Mouse (Mus musculus) liver, adult 2 months (tissue): ENCODE measurements at regions not wholly inside any gene's neighbourhood (a gene's known extent, or its start where the extent isn't known, plus 50 kb on each side); places are given as distances from the start of the nearest gene placed in this dataset.

Experiments
- DNase-seq: peaks from one replicate; pipeline ENCODE4 v3.0.0-alpha.2; 2011; ENCODE audit warnings: low read depth, low spot score; ENCODE audit errors: extremely low read depth
- H3K27ac ChIP-seq: fragments of 200-500 bp; replicated peaks from 2 replicates; pipeline ENCODE4 v1.5.1; 2012; ENCODE audit warnings: low read depth, mild to moderate bottlenecking, control low read depth, inconsistent platforms, low read length; ENCODE audit not compliant: insufficient read depth
- H3K27me3 ChIP-seq: fragments of 200-500 bp; 2 replicates; pipeline ENCODE4 v1.6.1; 2012; ENCODE audit warnings: mild to moderate bottlenecking, moderate library complexity, low read length, inconsistent platforms; ENCODE audit not compliant: control insufficient read depth, insufficient read depth
- H3K36me3 ChIP-seq: fragments of 200-500 bp; 2 replicates; pipeline ENCODE4 v1.6.1; 2012; ENCODE audit warnings: low read length, inconsistent platforms; ENCODE audit not compliant: control insufficient read depth, insufficient read depth
- H3K4me1 ChIP-seq: fragments of 200-500 bp; 2 replicates; pipeline ENCODE4 v1.6.1; 2011; ENCODE audit warnings: low read length; ENCODE audit not compliant: control insufficient read depth, insufficient read depth
- H3K4me3 ChIP-seq: fragments of 200-500 bp; 2 replicates; pipeline ENCODE4 v1.5.1; 2011; ENCODE audit warnings: low read depth, mild to moderate bottlenecking, control low read depth, low read length, moderate library complexity; ENCODE audit not compliant: insufficient read depth
- H3K79me2 ChIP-seq: fragments of 200-500 bp; 2 replicates; pipeline ENCODE4 v1.6.1; 2012; ENCODE audit warnings: inconsistent platforms, mild to moderate bottlenecking, low read length, moderate library complexity; ENCODE audit not compliant: control insufficient read depth, insufficient read depth
- H3K9ac ChIP-seq: fragments of 200-500 bp; 2 replicates; pipeline ENCODE4 v1.6.1; 2012; ENCODE audit warnings: low read depth, mild to moderate bottlenecking, control low read depth, inconsistent platforms, low read length
- CTCF ChIP-seq: fragments of 200-500 bp; IDR thresholded peaks from 2 replicates; pipeline ENCODE4 v1.5.1; 2011; ENCODE audit warnings: low read depth, low read length, control low read depth
- POLR2A ChIP-seq: fragments of 200-500 bp; IDR thresholded peaks from 2 replicates; pipeline ENCODE4 v1.6.1; 2011; ENCODE audit warnings: low read length, control low read depth; ENCODE audit not compliant: insufficient read depth; ENCODE audit errors: extremely low read depth
- WGBS: fragments of 180-500 bp; shearing (Covaris S2); methylation state at CpG from one replicate; pipeline ENCODE4 v1.1.7; 2018; 5-methylcytosine and 5-hydroxymethylcytosine counted together

GRCm38 (mm10) chr2:169467621-169468020 lies 119.9 kb downstream of the Gm11011 start:
- no peak overlapping the region for H3K27ac ChIP-seq
- no peak overlapping the region for H3K4me3 ChIP-seq
- H3K79me2 ChIP-seq = no peaks in the 10 kb centered on the region
- no peak overlapping the region for H3K9ac ChIP-seq
- H3K4me1 ChIP-seq = no peaks in the 10 kb centered on the region
- WGBS = 92% methylated on average over 6 of the region's 6 CpGs
- no peak for DNase-seq
- TF ChIP-seq POLR2A (no peak), CTCF (no peak)
- no peaks in the 10 kb centered on the region for H3K36me3 ChIP-seq
- H3K27me3 ChIP-seq = no peaks in the 10 kb centered on the region

GRCm38 (mm10) chr2:169464106-169464505 lies 123.4 kb downstream of the Gm11011 start:
- no peaks in the 10 kb centered on the region for H3K27me3 ChIP-seq
- DNase-seq = no peak
- H3K27ac ChIP-seq = no peak overlapping the region
- no peak overlapping the region for H3K9ac ChIP-seq
- TF ChIP-seq POLR2A (no peak), CTCF (no peak)
- H3K36me3 ChIP-seq = no peaks in the 10 kb centered on the region
- WGBS = 88% methylated on average over 5 of the region's 5 CpGs
- no peaks in the 10 kb centered on the region for H3K79me2 ChIP-seq
- H3K4me3 ChIP-seq = no peak overlapping the region
- no peaks in the 10 kb centered on the region for H3K4me1 ChIP-seq

DNA sequence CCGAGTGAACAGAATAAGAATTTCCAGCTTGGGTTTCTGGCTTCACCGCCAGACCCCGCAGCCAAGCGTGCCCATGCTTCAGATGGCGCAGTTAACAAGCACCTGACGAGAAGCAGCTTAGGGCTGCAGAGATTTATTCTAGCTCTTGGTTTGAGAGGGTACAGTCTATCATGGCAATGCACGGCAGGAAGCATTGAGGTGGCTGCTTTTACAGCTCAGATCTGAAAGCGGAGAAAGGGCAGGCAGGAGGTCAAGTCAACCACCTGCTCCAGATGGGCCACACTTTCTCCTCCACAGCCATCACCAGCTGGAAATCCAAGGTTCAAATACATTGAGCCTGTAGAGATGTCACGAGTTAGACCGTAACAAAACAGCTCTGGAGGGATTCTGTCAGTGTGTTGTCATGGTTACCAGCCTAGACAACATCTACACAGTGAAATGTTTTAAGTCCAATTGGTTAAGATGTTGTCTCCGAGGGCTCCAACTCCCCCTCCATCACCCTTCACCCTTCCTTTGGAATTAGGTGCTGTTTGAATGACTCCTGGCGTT lies 126.0 kb downstream of the Gm11011 start:
- no peak for DNase-seq
- WGBS = 87% methylated on average over 12 of the region's 12 CpGs
- no peaks in the 10 kb centered on the region for H3K79me2 ChIP-seq
- H3K36me3 ChIP-seq = no peaks in the 10 kb centered on the region
- no peak overlapping the region for H3K27ac ChIP-seq
- no peaks in the 10 kb centered on the region for H3K27me3 ChIP-seq
- H3K4me3 ChIP-seq = no peak overlapping the region
- no peak overlapping the region for H3K9ac ChIP-seq
- no peak for TF ChIP-seq POLR2A
- H3K4me1 ChIP-seq = no peaks in the 10 kb centered on the region

DNA sequence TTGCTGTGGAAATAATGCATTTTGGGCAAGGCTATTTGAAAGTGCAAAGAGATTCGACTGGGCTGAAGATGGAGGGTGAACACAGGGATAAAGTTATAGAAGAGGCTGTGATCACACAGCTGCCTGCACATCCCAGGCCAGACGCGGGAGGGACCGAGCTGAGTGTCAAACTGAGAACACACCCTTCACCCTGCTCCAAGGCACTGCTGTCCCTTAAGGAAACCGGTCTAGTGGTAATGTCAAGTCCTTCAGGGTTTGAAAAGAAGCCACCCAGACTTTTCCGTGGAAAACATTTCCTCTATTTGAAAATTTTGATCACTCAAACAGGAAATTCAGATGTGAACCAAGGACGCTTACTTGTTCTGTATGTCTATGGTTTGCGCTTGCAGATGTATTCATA lies 134.6 kb downstream of the Gm11011 start:
- DNase-seq = no peak
- Histone ChIP-seq H3K27me3 (no peaks in the 10 kb centered on the region), H3K36me3 (no peaks in the 10 kb centered on the region), H3K27ac (no peak overlapping the region), H3K4me3 (no peak overlapping the region), H3K9ac (no peak overlapping the region), H3K79me2 (no peaks in the 10 kb centered on the region), H3K4me1 (no peaks in the 10 kb centered on the region)
- WGBS = 82% methylated on average over 8 of the region's 8 CpGs
- TF ChIP-seq POLR2A (no peak), CTCF (no peak)

- no peak for DNase-seq
- WGBS = 86% methylated on average over 6 of the region's 6 CpGs
- Histone ChIP-seq H3K9ac (no peak overlapping the region), H3K4me3 (no peak overlapping the region), H3K27ac (no peak overlapping the region), H3K27me3 (no peaks in the 10 kb centered on the region), H3K79me2 (no peaks in the 10 kb centered on the region), H3K4me1 (no peaks in the 10 kb centered on the region), H3K36me3 (no peaks in the 10 kb centered on the region)
- TF ChIP-seq CTCF (no peak), POLR2A (no peak)
Measured at GRCm38 (mm10) chr2:169450801-169451200, 136.7 kb downstream of the Gm11011 start.

- Histone ChIP-seq H3K36me3 (no peaks in the 10 kb centered on the region), H3K27ac (no peak overlapping the region), H3K4me3 (no peak overlapping the region), H3K4me1 (no peaks in the 10 kb centered on the region), H3K9ac (no peak overlapping the region), H3K79me2 (no peaks in the 10 kb centered on the region), H3K27me3 (no peaks in the 10 kb centered on the region)
- no peak for DNase-seq
- WGBS = 77% methylated on average over 6 of the region's 6 CpGs
- TF ChIP-seq CTCF (no peak), POLR2A (no peak)
Measured at GRCm38 (mm10) chr2:169447495-169448280, 139.9 kb downstream of the Gm11011 start.
